Mouse (Mus musculus): ENCODE data around the gene Ttc9. TPM values are rescaled to one million over a fixed set of nuclear protein-coding genes. Genes with fewer than 3 reads are reported as not detected.

Ttc9 gene
- total RNA-seq (2014; rRNA removed; ENCODE audit: low replicate concordance) (7.9 and 10.9 TPM in 2 replicates), polyA plus RNA-seq (2015; fragmentation: Nextera tagmentation; extraction: Ambion mirVana) (2.9 and 3.6 TPM in 2 replicates)

GRCm38 (mm10) chr12:81630915-81631660 is at the start of gene Ttc9:
TSS of gene Ttc9 (plus strand) at chr12:81631249.
- peak; percentile 58 for ATAC-seq (ENCODE audit: insufficient read depth, low read depth)
- H3K27me3 ChIP-seq (ENCODE audit: control insufficient read depth, insufficient read depth, low read length) = peaks cover 59% of the 10 kb centered on the region
- WGBS = under 1% methylated on average over 76 of the region's 82 CpGs
- no peak within 1 kb of the TSS for H3K27ac ChIP-seq (ENCODE audit: low read depth)
- peak within 1 kb of the TSS; percentile 35 for H3K9ac ChIP-seq (replicated peaks; ENCODE audit: low read depth, low read length)
- peaks cover 8% of the 10 kb centered on the region; the same call in 1 of the 2 replicates for H3K4me1 ChIP-seq (ENCODE audit: control insufficient read depth, insufficient read depth)
- H3K36me3 ChIP-seq (replicated peaks; ENCODE audit: control insufficient read depth, insufficient read depth, low read length) = no peaks in the 10 kb centered on the region
- H3K4me2 ChIP-seq (ENCODE audit: low read depth, low read length) = peak within 1 kb of the TSS; percentile 84
- no peak for TF ChIP-seq CTCF (IDR thresholded peaks at IDR 0.05; ENCODE audit: low read depth)
- TF ChIP-seq EP300 (IDR thresholded peaks at IDR 0.05; ENCODE audit: low read depth) = no peak
- H3K4me3 ChIP-seq (ENCODE audit: low read depth, low read length) = peak within 1 kb of the TSS; percentile 55
- no peaks in the 10 kb centered on the region for H3K9me3 ChIP-seq (replicated peaks; ENCODE audit: control insufficient read depth, low read length)
- DNase-seq (ENCODE audit: low spot score) = peak; percentile 13

DNA sequence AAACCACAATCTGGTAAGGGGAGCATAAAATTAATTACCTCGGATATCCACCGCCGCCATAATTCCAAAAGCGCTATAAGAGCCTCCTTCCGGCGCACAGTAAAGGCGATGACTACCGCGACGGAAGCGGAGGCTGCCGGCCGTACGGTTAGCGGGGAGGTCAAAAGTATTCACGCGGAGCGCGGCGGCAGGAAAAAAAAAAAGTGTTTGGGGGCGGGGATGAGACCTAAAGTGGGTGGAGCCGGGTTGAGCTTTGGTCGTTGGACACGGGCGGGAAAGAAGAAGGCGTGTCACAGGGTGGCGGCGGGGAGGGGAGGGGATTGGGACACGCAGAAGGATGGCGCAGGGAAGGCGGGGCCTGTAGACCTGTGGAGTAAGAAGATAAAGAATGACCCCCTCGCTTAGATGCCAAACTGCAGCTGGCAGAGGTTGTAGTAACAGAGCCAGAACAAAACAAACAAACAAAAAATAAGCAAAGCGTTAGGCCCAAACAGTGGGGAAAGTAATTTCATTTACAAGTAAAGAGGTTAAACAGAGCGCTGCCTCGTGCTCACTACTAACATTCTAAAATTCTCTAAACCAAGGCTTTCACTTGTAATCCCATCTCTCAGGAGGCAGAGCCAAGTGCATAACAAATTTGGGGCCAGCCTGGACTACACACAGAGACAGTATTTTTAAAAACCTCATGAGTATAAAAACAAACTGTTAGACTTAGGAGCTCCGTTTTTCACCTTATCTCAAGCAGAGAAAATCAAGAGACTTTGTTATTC is 36.0 kb upstream of the Ttc9 start, which contains the start of gene Med6:
TSS of gene Med6 (minus strand) at position 107 of the 770 bp plus-strand sequence.
- DNase-seq (ENCODE audit: low spot score) = peak; percentile 98
- no peaks in the 10 kb centered on the region for H3K9me3 ChIP-seq (replicated peaks; ENCODE audit: control insufficient read depth, low read length)
- H3K4me1 ChIP-seq (ENCODE audit: control insufficient read depth, insufficient read depth) = peaks cover 10% of the 10 kb centered on the region
- peak within 1 kb of the TSS; percentile 26; the same call in 1 of the 2 replicates for H3K27ac ChIP-seq (ENCODE audit: low read depth)
- H3K27me3 ChIP-seq (ENCODE audit: control insufficient read depth, insufficient read depth, low read length) = no peaks in the 10 kb centered on the region; the same call in 1 of the 2 replicates
- peaks cover 10% of the 10 kb centered on the region; the same call in 1 of the 2 replicates for H3K36me3 ChIP-seq (replicated peaks; ENCODE audit: control insufficient read depth, insufficient read depth, low read length)
- 2% methylated on average over 36 of the region's 36 CpGs for WGBS
- peak within 1 kb of the TSS; percentile 77 for H3K4me3 ChIP-seq (ENCODE audit: low read depth, low read length)
- H3K9ac ChIP-seq (replicated peaks; ENCODE audit: low read depth, low read length) = peak within 1 kb of the TSS; percentile 69
- ATAC-seq (ENCODE audit: insufficient read depth, low read depth) = peak; percentile 99
- TF ChIP-seq EP300 (IDR thresholded peaks at IDR 0.05; ENCODE audit: low read depth) (peak; percentile 87), CTCF (IDR thresholded peaks at IDR 0.05; ENCODE audit: low read depth) (no peak)
- H3K4me2 ChIP-seq (ENCODE audit: low read depth, low read length) = peak within 1 kb of the TSS; percentile 86

DNA sequence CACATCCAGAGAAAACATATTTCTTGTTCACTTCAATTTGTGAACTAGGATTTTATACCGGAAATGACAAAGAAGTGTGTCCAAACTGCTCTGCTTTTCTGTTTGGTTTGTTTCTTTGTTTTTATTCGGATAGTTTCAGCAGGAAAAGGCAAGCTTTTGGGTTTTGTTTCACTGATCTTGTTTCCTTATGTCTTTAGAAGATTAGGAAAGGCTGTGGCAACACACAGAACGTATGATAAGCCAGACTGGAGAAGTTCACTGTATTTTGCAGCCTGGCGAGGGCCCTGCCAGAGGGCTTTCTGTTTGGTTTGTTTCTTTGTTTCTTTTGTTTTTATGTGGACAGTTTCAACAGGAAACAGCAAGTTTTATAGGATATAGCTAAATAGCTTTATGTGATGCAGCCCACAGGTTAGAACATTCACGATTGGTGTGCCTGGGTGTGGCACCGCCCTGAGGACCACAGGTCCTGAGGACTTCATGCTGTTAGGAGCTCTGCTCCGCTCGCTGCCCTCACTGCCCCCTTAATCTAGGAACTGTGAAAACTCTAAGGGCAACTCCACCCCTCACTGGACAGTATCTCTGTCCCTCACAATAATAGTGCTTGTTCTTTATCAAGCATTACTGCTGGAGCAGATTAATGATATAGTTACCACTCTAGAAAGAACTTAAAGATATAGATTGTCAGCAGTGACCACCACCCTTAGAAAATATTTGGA is 34.3 kb upstream of the Ttc9 start:
- Histone ChIP-seq H3K27ac (ENCODE audit: low read depth) (no peak overlapping the region), H3K9ac (replicated peaks; ENCODE audit: low read depth, low read length) (no peak overlapping the region), H3K4me2 (ENCODE audit: low read depth, low read length) (no peak overlapping the region), H3K36me3 (replicated peaks; ENCODE audit: control insufficient read depth, insufficient read depth, low read length) (no peaks in the 10 kb centered on the region), H3K9me3 (replicated peaks; ENCODE audit: control insufficient read depth, low read length) (no peaks in the 10 kb centered on the region), H3K27me3 (ENCODE audit: control insufficient read depth, insufficient read depth, low read length) (peaks cover 3% of the 10 kb centered on the region; the same call in 1 of the 2 replicates), H3K4me3 (ENCODE audit: low read depth, low read length) (no peak overlapping the region), H3K4me1 (ENCODE audit: control insufficient read depth, insufficient read depth) (peaks cover 10% of the 10 kb centered on the region)
- TF ChIP-seq EP300 (IDR thresholded peaks at IDR 0.05; ENCODE audit: low read depth) = no peak
- TF ChIP-seq CTCF (IDR thresholded peaks at IDR 0.05; ENCODE audit: low read depth) = no peak
- WGBS = 59% methylated on average over 8 of the region's 8 CpGs
- DNase-seq (ENCODE audit: low spot score) = no peak
- no peak for ATAC-seq (ENCODE audit: insufficient read depth, low read depth)

GRCm38 (mm10) chr12:81604995-81605784 is 25.9 kb upstream of the Ttc9 start:
- Histone ChIP-seq H3K9me3 (replicated peaks; ENCODE audit: control insufficient read depth, low read length) (no peaks in the 10 kb centered on the region), H3K27ac (ENCODE audit: low read depth) (no peak overlapping the region), H3K4me2 (ENCODE audit: low read depth, low read length) (no peak overlapping the region), H3K27me3 (ENCODE audit: control insufficient read depth, insufficient read depth, low read length) (0 out of 2 replicates have a peak, but pooled peaks cover 3% of the 10 kb centered on the region), H3K9ac (replicated peaks; ENCODE audit: low read depth, low read length) (no peak overlapping the region), H3K36me3 (replicated peaks; ENCODE audit: control insufficient read depth, insufficient read depth, low read length) (no peaks in the 10 kb centered on the region), H3K4me3 (ENCODE audit: low read depth, low read length) (no peak overlapping the region), H3K4me1 (ENCODE audit: control insufficient read depth, insufficient read depth) (no peaks in the 10 kb centered on the region)
- ATAC-seq (ENCODE audit: insufficient read depth, low read depth) = no peak
- 42% methylated on average over 5 of the region's 5 CpGs for WGBS
- no peak for DNase-seq (ENCODE audit: low spot score)
- no peak for TF ChIP-seq EP300 (IDR thresholded peaks at IDR 0.05; ENCODE audit: low read depth)
- no peak for TF ChIP-seq CTCF (IDR thresholded peaks at IDR 0.05; ENCODE audit: low read depth)

All from heart, postnatal 0 days (tissue).